Comparison of ENCODE assay signal across 8 mouse cellular contexts in genomic region chrX:53642980-53643961, GRCm38 (mm10). TPM values are rescaled to one million over a fixed set of nuclear protein-coding genes. Genes with fewer than 3 reads are reported as not detected.
A peak's percentile ranks its signal among the peaks of the same experiment; 100 is the strongest.
DNase-seq lines count a peak whose midpoint lies in the region; ATAC-seq lines count a peak whose summit lies in the region.
"Not testable (repeated sequence)": the region's sequence is repeated elsewhere in the genome, so short reads cannot be mapped to it uniquely, and the experiment has no call there.

TSS of gene Rtl8a (minus strand) at chrX:53643682.

- intact Hi-C loops in left cerebral cortex, postnatal 4 days (cut with DNase I): not testable (repeated sequence)

- H3K9me3 ChIP-seq in embryonic facial prominence, embryonic 11.5 days (replicated peaks; ENCODE audit: control insufficient read depth, low read length); midbrain, embryonic 11.5 days (ENCODE audit: control insufficient read depth, low read length): not testable (repeated sequence)

- H3K4me1 ChIP-seq in embryonic facial prominence, embryonic 11.5 days (ENCODE audit: control insufficient read depth, insufficient read depth, low read length); midbrain, embryonic 11.5 days (ENCODE audit: control insufficient read depth, insufficient read depth, low read length): not testable (repeated sequence)

- not testable (repeated sequence) for H3K27ac ChIP-seq in embryonic facial prominence, embryonic 11.5 days (replicated peaks; ENCODE audit: low read depth, low read length); midbrain, embryonic 11.5 days (ENCODE audit: low read depth, low read length)

- peak; percentile 81 for DNase-seq in adrenal gland, postnatal 25 days
- peak; percentile 85 for DNase-seq in embryonic facial prominence, embryonic 11.5 days (ENCODE audit: low spot score)
- peak; percentile 98 for DNase-seq in heart, adult 11 months
- peak; percentile 81 for DNase-seq in kidney, adult 11 months
- peak; percentile 82 for DNase-seq in left cerebral cortex, postnatal 4 days
- peak; percentile 96 for DNase-seq in midbrain, embryonic 11.5 days (ENCODE audit: low spot score, missing footprints)
- DNase-seq in right cerebral cortex, postnatal 4 days: peak; percentile 63
- DNase-seq in yolk sac, embryonic 10.5 days (ENCODE audit: low spot score): peak; percentile 66

- 23% methylated on average over 11 of the region's 50 CpGs for WGBS in embryonic facial prominence, embryonic 11.5 days
- WGBS in midbrain, embryonic 11.5 days: 16% methylated on average over 9 of the region's 50 CpGs

- peak within 1 kb of the TSS; percentile 25; the same call in 1 of the 2 replicates for H3K4me3 ChIP-seq in embryonic facial prominence, embryonic 11.5 days (ENCODE audit: low read depth, low read length)
- peak within 1 kb of the TSS; percentile 17; the same call in 1 of the 2 replicates for H3K4me3 ChIP-seq in midbrain, embryonic 11.5 days (ENCODE audit: low read depth, low read length)

- H3K4me2 ChIP-seq in embryonic facial prominence, embryonic 11.5 days (ENCODE audit: low read depth, low read length): peak within 1 kb of the TSS; percentile 21; the same call in 1 of the 2 replicates
- H3K4me2 ChIP-seq in midbrain, embryonic 11.5 days: peak within 1 kb of the TSS; percentile 20

- H3K9ac ChIP-seq in embryonic facial prominence, embryonic 11.5 days (replicated peaks; ENCODE audit: low read length); midbrain, embryonic 11.5 days (ENCODE audit: low read length): not testable (repeated sequence)

- H3K36me3 ChIP-seq in embryonic facial prominence, embryonic 11.5 days (replicated peaks; ENCODE audit: control insufficient read depth, insufficient read depth, low read depth, low read length); midbrain, embryonic 11.5 days (ENCODE audit: control insufficient read depth, insufficient read depth, low read length): not testable (repeated sequence)

- not testable (repeated sequence) for H3K27me3 ChIP-seq in embryonic facial prominence, embryonic 11.5 days (ENCODE audit: control insufficient read depth, insufficient read depth, low read length); midbrain, embryonic 11.5 days (ENCODE audit: control insufficient read depth, insufficient read depth, low read length)

- ATAC-seq in embryonic facial prominence, embryonic 11.5 days (replicated peaks; ENCODE audit: insufficient number of reproducible peaks, low FRiP score, low TSS enrichment, low read depth): peak; percentile 90
- peak; percentile 93 for ATAC-seq in midbrain, embryonic 11.5 days (ENCODE audit: low FRiP score)

RNA-seq across cellular contexts. Expression of gene Rtl8a, which starts in this region (rescaled TPM):
- total RNA-seq in adrenal gland, postnatal 25 days (2021): 141 and 149 TPM in 2 replicates
- polyA plus RNA-seq in embryonic facial prominence, embryonic 11.5 days (2014; fragmentation: Nextera tagmentation; extraction: Ambion mirVana): 49.5 and 64.0 TPM in 2 replicates
- total RNA-seq in left cerebral cortex, postnatal 4 days (2021): 100 to 1,000 TPM; 238 to 300 TPM
- polyA plus RNA-seq in midbrain, embryonic 11.5 days (2014; fragmentation: Nextera tagmentation; extraction: Ambion mirVana): 85.0 and 98.1 TPM in 2 replicates
